8 mouse cellular contexts compared by ENCODE assay signal in genomic region chr10:21189275-21189601, GRCm38 (mm10). TPM values are rescaled to one million over a fixed set of nuclear protein-coding genes. Genes with fewer than 3 reads are reported as not detected.
A peak's percentile ranks its signal among the peaks of the same experiment; 100 is the strongest.
DNase-seq lines count a peak whose midpoint lies in the region; ATAC-seq lines count a peak whose summit lies in the region.

No protein-coding gene starts in this region.

- no peak for DNase-seq in liver, embryonic 11.5 days (ENCODE audit: low spot score)
- DNase-seq in liver = no peak
- no peak for DNase-seq in limb, embryonic 10.5 days (ENCODE audit: low spot score)
- no peak for DNase-seq in spleen, postnatal 10 days (ENCODE audit: low spot score in 2 of 2)
- DNase-seq in urinary bladder, postnatal 4 days (ENCODE audit: low spot score in 2 of 2) = no peak
- no peak for DNase-seq in cerebellum, postnatal 10 days

- peaks cover 27% of the 10 kb centered on the region for H3K4me1 ChIP-seq in liver, embryonic 11.5 days (replicated peaks; ENCODE audit: control insufficient read depth, insufficient read depth, low read length)
- H3K4me1 ChIP-seq in erythroblast, embryonic 14.5 days (ENCODE audit: control insufficient read depth) = peaks cover 58% of the 10 kb centered on the region
- no peaks in the 10 kb centered on the region for H3K4me1 ChIP-seq in limb, embryonic 10.5 days
- H3K4me1 ChIP-seq in neural tube, embryonic 15.5 days = peaks cover 4% of the 10 kb centered on the region; the same call in 1 of the 2 replicates

- H3K9me3 ChIP-seq in liver, embryonic 11.5 days (ENCODE audit: control insufficient read depth, low read length) = no peaks in the 10 kb centered on the region
- H3K9me3 ChIP-seq in erythroblast, embryonic 14.5 days (ENCODE audit: control insufficient read depth, low read length) = no peaks in the 10 kb centered on the region
- H3K9me3 ChIP-seq in limb, embryonic 10.5 days (replicated peaks) = no peaks in the 10 kb centered on the region
- no peaks in the 10 kb centered on the region for H3K9me3 ChIP-seq in neural tube, embryonic 15.5 days (replicated peaks)

- peak overlapping the region; percentile 59; the same call in 1 of the 2 replicates for H3K9ac ChIP-seq in liver, embryonic 11.5 days (ENCODE audit: low read depth, low read length)
- H3K9ac ChIP-seq in neural tube, embryonic 15.5 days (replicated peaks) = 0 out of 2 replicates have a peak overlapping the region, but pooled peaks have one; percentile 18

- H3K36me3 ChIP-seq in liver, embryonic 11.5 days (ENCODE audit: control insufficient read depth, insufficient read depth, low read length) = no peaks in the 10 kb centered on the region
- H3K36me3 ChIP-seq in erythroblast, embryonic 14.5 days (ENCODE audit: control insufficient read depth) = no peaks in the 10 kb centered on the region
- no peaks in the 10 kb centered on the region for H3K36me3 ChIP-seq in limb, embryonic 10.5 days
- H3K36me3 ChIP-seq in neural tube, embryonic 15.5 days = no peaks in the 10 kb centered on the region

- ATAC-seq in liver, embryonic 11.5 days (replicated peaks; ENCODE audit: low FRiP score) = no peak
- ATAC-seq in neural tube, embryonic 15.5 days (ENCODE audit: low FRiP score) = peak; percentile 77; the same call in 1 of the 2 replicates

- peak overlapping the region; percentile 52; the same call in 1 of the 2 replicates for H3K4me3 ChIP-seq in liver, embryonic 11.5 days (ENCODE audit: low read depth, low read length)
- H3K4me3 ChIP-seq in erythroblast, embryonic 14.5 days (replicated peaks) = peak overlapping the region; percentile 69
- H3K4me3 ChIP-seq in limb, embryonic 10.5 days = peak overlapping the region; percentile 40
- H3K4me3 ChIP-seq in neural tube, embryonic 15.5 days (replicated peaks) = peak overlapping the region; percentile 29

- no peak overlapping the region for H3K27ac ChIP-seq in liver, embryonic 11.5 days (ENCODE audit: low read depth, low read length)
- H3K27ac ChIP-seq in limb, embryonic 10.5 days = no peak overlapping the region
- H3K27ac ChIP-seq in neural tube, embryonic 15.5 days (replicated peaks) = no peak overlapping the region

- 21% methylated on average over 8 of the region's 8 CpGs for WGBS in liver, embryonic 11.5 days
- WGBS in limb, embryonic 10.5 days = 29% methylated on average over 8 of the region's 8 CpGs
- 25% methylated on average over 8 of the region's 8 CpGs for WGBS in neural tube, embryonic 15.5 days

- no peaks in the 10 kb centered on the region for H3K27me3 ChIP-seq in liver, embryonic 11.5 days (replicated peaks; ENCODE audit: control insufficient read depth, insufficient read depth, low read length)
- H3K27me3 ChIP-seq in erythroblast, embryonic 14.5 days (ENCODE audit: control insufficient read depth) = no peaks in the 10 kb centered on the region
- H3K27me3 ChIP-seq in limb, embryonic 10.5 days (ENCODE audit: low read depth, poor library complexity, severe bottlenecking) = no peaks in the 10 kb centered on the region
- 0 out of 2 replicates have a peak, but pooled peaks cover 4% of the 10 kb centered on the region for H3K27me3 ChIP-seq in neural tube, embryonic 15.5 days (replicated peaks)

- H3K4me2 ChIP-seq in liver, embryonic 11.5 days = peak overlapping the region; percentile 75
- H3K4me2 ChIP-seq in neural tube, embryonic 15.5 days = peak overlapping the region; percentile 55

RNA-seq across cellular contexts. Expression of gene Myb, which starts 28.5 kb away (rescaled TPM):
- polyA plus RNA-seq in liver, embryonic 11.5 days (2014; fragmentation: Nextera tagmentation; extraction: Ambion mirVana) = 40.3 and 42.3 TPM in 2 replicates
- polyA plus RNA-seq in erythroblast, embryonic 14.5 days (2012) = 0.08 and 0.09 TPM in 2 replicates
- polyA plus RNA-seq in limb, embryonic 10.5 days (2016; fragmentation: Nextera tagmentation; extraction: Ambion mirVana) = 4.0 and 5.2 TPM in 2 replicates
- 1.8 and 15.2 TPM in 2 replicates for polyA plus RNA-seq in neural tube, embryonic 15.5 days (2015; fragmentation: Nextera tagmentation; extraction: Ambion mirVana)
